Mouse (Mus musculus) kidney, postnatal 4 days (tissue): ENCODE data around the gene Aaas.

Experiments used
- DNase-seq, 2 experiments: peaks; one replicate each; pipeline ENCODE4 v3.0.0; 2021; ENCODE audit warnings: mixed read lengths in 2 of 2

Aaas gene

DNA sequence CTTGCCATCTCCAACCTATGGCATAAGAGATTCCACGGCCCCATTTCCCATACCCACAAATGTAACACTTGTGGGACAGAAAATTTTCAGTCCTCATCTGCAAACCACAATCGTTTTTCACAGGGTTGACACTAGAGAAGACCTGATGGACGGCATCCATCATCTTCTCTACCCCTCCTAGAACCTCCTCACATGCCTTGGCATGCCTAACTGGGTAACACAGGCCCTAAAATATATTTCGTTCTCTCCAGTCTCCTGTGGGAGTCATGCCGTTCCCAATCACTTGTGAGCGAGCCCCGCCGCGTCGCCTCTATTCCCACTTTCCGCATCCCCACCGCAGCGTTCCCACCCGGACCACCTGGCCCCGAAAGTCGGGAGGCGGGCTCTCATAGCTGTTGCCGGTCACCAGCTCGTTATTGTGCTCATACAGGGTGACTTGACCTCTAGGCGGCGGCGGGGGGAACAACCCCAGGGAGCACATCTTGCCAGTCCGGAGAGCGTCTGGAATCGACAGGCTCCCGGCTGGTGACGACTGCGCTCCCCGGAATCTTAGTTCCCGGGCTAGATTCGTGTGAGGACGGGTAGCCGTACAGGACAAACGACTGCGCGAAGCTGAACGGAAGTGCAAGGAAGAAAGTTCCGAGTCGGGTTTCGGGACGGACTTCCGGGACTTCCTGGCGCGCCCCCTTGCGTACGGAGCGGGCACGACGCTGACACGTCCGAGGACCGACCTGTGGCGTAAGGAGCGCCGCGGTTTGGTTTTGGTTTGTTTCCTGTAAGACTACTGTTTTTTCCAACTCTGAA is at the start of gene Aaas:
Gene Aaas (minus strand): TSS at position 634 of the 804 bp plus-strand sequence.
- peak; percentile 97 for DNase-seq

DNA sequence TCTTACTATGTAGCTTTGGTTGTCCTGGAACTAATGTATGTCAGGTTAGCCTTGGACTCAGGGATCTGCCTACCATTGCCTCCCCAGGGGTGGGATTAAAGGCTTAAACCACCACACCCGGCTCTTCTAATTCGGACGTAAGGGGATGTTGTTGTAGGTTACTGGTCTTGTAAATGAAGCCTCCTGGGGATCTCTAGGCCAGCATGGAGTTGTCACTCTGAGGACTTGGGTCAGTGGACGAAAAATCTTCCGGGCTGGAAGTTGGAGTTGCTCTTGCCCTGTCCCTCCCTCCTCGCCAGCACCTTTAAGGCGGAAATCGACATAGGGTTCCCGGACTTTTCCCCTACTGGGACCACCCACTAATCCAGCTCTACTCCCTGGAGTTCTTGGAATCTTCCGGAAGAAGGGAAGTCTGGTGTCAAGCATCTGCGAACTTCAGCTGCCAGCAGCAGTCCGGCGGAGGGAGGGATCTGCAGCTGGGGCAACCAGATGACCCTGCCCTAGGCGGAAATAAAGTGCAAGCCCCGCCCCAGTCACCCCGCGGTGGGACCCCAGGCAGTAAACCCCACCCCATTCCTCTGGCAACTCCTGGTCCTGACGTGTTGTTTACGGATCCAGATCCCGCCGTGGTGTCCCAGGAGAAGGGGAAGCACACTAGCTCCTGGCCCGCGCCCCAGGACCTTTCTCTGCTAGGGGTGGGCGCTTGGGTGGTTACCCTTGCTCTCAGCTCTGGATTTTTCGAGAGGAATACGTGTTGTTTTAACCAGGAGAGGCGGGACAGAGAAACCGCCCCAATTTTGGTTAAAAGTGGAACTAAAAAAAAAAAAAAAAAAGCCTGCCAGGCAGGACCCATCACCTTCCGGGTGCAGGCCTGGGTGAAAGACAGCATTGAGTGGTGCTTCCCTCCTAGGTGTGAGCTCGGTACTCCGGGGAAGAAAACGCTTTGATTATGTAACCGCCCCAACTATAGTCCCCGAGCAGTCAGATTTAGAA is 49.0 kb upstream of the Aaas start:
- peak; percentile 91 to 95 for DNase-seq

DNA sequence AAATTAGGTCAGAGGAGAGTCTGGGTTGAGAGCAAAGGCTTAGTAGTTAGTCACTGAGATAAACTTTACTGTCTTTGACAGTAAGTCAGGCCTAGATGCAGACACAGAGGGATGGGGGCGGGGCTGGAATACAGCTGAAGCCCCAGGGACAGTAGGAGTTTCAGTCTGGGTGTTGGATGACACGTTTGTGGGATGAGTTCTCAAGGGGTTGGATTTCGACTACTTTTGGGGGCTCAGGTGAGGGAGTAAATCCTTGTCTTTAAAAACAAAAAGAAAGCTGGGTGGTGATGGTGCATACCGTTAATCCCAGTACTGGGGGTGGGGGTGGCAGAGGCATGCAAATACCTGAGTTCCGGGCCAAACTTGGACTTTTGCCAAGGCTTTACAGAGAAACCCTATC is 48.1 kb upstream of the Aaas start:
- DNase-seq = peak; percentile 45 to 60

DNA sequence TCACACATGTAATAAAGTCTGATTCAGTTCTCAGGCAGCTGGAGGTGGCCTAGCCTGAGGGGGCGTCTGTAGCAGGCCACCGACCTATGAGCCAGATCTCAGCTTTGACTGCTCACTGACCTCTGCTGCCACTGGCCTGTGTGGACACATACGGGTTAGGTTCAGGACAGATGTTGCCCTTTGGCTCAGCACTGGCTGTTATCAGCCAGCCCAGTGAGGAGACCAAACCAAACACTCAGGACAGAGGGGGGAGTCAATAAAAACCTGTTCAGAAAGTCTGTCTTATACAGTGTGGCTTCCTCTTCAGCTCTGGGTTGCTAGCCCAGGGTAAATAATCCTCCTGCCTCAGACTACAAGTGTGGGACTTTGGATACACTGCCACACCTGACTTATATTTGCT is 44.5 kb upstream of the Aaas start:
- peak in 1 of 2 experiments; percentile 40 for DNase-seq

DNA sequence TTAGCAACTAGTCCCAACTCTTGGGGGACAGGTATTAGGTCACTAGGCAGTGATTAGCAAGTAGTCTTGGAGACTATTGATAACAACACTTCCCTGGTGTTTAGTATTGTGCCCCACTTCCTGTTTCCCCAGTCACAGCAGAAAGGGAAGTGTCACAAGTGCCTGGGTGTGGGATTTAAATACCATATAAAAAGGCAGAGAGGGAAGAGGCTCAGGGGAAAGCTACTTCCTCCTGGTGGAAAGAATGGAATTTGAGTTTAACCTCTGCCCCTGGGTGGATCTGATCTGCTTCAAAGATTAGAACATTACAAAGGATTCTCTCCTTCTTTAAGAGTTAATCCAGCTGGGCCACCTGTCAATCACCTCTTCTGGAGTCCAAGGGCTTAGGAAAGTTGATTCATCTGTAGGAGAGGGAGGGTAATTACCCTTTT is 43.0 kb upstream of the Aaas start:
- DNase-seq = no peak

DNA sequence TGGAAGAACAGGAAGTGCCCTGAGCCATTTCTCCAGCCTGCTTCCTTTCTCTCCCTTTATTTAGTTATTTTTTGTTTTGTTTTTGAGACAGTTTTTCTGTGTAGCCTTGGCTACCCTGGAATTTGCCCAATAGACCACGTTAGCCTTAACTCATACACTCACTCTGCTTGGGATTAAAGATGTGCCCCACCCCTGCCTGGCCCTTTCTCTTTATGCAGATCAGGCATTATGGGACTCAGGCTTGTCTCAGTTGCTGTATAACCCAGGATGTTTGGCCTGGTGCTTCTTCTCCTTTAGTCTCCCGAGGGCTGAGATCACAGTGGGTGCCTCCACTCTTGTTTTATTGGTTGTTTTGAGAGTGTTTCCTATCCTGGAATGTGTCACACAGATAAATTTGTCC is 41.9 kb upstream of the Aaas start:
- DNase-seq = no peak

DNA sequence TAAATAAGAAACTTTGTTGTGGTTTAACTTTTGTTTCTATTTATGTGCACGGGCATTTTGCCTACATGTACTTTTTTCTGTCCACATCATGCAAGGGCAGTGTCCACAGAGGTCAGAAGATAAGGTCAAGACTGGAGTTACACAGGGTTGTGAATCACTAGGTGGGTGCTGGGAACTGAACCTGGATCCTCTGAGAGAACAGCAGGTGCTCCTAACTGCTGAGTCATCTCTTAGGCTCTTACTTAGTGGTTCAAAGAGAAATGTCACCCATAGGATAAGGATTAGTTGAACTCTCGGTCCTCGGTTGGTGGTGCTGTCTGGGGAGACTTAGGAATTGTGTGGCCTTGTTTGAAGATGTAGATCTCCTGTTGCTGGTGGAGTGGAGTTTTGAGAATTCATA is 38.4 kb upstream of the Aaas start:
- no peak for DNase-seq

DNA sequence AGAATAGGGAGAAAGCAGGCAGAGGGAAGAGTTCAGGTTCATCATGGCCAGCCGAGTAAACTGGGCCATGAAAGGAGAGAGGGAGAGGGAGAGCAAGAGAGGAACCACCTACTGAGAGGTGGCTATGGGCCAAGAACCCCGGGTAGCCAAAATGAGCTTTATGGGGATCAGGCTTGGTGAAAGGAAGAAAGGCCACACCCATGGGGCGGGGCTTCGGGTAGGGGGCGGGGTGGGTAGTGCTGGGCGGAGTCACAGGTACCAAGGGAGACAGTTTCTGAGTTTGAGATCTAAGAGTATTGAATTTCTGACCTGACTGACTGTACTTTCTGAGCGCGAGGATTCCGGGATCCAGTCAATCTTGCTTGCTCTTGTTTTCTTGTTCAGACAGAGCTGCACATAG is 36.1 kb upstream of the Aaas start:
- no peak for DNase-seq

DNA sequence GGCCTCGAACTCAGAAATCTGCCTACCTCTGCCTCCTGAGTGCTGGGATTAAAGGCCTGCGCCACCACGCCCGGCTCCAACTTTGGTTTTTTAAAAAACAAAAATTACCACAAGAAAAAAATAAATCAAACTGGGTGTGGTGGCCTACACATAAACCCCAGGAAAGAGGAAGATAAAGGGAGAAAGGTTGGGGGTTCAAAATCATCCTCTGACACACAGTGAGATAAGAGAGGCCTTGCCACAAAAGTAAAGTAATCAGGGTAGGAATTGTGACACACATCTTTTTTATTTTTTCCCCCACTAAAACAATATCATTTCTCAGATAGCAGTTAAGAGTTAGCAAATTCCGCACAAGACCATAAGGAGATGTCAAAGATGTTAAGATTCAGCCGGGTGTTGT is 33.1 kb upstream of the Aaas start:
- DNase-seq = no peak

DNA sequence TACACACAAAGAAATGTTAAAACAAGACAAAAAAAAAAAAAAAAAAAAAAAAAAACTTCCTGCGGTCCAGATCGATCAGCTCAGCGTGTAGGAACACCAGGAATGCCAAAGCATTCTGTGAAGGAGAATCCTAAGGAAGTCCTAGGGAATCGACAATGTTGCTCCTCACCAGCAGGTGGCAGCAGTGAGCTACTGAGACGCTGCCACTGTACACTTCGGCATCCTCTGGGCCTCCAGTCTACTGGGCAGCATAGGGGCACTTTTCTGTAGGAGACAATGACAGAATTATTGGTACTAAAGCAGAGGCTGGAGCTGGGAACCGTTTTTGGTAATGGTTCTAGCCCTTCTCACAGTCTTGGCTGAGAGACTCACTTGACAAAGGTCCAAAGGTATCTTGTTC is 31.0 kb upstream of the Aaas start:
- DNase-seq = peak; percentile 92 to 93

DNA sequence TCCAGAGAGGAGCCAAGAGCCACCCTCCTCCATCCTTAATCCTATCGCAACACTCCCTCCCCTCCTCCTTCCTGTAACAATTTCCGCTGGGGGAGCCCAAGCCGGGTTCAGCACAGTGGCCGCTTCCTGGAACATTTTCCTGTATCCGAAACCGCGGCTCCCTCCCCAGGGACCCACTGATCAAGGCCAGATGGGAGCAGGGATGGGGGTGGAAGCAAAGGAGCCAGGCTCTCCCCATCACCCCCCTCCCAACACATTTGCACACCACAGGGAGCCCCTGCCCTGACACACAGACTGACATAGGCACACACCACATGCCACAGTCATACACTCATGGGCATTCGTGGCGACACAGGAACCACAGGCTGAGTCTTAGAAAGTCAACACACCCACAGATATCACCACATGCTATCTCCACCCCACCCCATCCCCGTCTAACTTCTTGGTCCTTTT is 27.3 kb upstream of the Aaas start:
- DNase-seq = peak; percentile 85 to 90

DNA sequence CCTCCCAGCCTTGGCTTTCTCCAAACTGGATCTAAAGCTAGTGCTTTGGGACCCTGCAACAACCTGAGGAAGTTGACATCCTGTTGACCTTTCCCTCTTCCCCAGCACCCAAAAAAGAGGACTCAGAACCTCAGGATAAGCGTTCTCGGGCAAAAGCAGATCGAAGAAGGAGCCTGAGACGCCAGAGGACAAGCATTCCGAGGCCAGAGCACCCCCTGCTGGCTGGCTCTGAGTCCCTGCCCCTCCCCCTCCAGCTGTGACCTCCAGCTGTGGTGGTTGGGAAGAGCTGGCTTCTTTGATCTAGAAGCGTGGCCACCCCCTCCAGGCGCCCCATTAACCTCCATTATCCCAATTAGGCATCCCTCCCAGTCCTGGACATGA is 26.6 kb upstream of the Aaas start:
- DNase-seq = peak; percentile 95 to 96

DNA sequence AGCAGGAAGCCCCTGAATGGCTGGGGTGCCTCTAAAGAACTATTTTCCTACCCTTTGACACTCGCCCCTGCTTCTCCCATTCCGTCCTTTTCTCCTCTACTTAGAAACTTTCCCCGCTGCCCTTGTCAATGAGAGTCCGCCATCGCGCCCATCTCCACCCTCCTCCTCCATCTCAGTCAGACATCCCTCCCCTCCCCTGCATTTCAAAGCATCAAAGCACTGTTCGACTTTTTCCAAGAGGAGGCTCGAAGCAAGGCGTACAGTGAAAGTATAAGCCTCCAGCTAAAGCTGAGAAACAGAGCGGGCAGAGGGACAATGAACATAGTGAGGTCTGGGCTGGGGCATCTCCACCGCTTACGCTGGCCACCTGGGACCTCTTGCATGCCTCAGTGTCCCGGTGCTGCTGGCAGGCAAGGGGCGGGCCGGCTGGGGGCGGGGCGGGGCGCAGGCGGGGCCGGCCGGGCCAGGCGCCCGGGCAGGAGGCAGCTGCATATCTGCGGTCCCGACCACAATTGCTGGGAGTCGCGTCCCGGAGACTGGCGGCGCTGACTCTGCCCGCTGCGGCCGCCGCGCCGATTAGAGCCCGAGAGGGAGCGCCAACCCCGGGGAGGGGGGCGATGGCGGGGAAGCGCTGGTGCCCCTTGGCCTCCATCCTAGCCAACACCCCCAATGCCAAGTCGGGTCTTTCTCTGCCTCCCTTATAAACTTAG is 26.0 kb upstream of the Aaas start:
- peak; percentile 76 to 84 for DNase-seq

DNA sequence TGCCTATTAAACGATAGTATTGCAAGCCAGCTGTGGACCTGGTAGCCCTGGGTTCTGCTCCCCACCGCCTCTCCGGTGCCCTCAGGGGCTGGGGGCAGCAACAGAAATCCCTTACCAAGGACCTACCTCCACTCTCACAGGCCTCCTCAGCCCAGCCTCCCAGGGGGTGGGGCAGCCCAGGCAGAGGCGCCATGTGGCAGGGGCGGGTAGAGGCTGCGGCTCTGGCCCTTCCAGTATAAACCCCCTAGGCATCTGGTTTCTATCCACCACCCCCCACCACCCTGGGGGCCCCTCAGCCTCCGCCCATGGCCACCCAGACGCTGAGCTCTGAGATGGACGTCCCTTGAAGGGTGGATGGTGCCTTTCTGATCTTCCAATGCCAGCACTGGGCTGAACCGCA is 20.2 kb upstream of the Aaas start:
- no peak for DNase-seq

DNA sequence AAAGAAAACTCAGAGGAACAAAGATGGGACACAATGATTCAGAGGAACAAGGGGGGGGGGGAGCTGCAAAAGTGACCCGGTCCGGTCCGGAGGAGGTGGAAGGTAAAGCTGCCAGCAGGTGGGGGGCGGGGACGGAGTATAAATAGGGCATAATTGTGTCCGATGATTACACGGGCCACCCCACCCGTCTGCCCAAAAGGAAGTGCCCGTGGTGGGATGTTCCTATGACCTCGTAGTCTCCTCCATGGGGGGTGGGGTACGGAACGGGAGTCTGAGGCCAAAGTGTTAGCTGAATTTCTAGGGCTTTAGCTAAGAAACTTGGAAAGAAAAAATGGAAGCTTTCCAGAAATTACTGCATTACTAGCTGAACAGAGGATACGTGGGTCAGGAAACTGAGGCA is 19.4 kb upstream of the Aaas start:
- DNase-seq = no peak

DNA sequence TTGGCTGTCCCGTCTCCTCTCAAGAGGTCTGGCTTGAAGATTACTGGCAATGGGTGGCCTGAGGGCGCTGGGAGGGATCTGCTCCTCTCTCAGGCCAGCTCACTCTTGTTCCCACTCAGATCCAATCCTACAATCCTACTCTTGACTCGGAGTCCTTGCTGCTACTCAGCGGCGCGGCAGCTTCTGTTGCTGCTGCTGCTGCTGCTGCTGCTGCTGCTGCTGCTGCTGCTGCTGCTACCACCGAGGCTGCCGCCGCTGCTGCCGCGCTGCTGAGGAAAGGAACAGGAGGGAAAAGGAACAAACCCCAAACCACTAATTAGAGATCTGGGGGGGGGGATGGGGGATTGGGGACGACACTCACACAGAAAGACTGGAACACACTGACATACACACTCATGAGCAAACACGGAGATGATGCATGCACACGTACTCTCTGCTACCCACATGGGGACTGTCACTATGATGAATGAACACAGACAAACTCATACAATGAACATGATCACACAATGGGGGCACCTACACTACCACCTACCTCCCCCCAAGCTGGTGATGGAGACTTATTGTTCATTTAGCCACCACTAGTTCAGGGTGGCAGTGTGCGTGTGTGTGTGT is 16.3 kb upstream of the Aaas start, which contains the start of gene Sp7:
Gene Sp7 (minus strand): TSS at position 450 of the 612 bp plus-strand sequence.
- peak; percentile 42 to 50 for DNase-seq

DNA sequence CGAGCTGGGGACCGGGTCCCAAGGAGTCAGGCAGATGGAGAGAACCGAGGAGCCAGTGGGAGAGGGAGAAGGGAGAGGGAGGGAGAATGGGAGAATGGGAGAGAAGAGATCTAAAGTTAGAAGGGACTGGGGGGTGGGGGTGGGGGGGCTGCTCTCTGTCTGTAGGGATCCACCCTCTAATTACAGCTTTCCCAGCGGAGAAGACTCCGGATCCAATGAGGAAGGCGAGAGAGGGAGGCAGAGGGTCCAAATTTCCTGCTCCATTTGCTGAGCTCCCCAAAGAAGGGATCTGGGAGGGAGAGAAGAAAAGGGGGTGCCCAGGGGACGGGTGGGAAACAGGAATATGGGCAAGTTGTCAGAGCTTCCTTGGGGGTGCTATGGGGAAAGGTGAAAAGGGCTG is 15.7 kb upstream of the Aaas start:
- no peak for DNase-seq

DNA sequence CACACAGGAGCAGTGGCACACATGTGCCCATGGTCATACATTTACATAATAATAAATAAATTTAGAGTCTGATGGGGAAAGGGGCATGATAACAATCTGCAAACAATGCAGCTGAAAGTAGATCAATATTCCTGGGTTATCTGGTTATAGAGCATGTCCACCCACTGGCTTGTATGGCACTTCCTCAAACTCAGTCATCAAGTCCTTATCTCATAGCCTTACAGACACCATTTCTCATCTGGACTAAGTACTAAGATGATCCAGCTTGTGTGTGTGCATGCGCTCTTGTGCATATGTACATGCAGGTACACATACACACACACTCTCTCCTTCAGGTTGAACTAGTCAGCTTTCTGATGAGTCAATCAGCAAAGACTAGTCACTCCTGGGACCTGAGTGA is 14.1 kb upstream of the Aaas start:
- DNase-seq = no peak

DNA sequence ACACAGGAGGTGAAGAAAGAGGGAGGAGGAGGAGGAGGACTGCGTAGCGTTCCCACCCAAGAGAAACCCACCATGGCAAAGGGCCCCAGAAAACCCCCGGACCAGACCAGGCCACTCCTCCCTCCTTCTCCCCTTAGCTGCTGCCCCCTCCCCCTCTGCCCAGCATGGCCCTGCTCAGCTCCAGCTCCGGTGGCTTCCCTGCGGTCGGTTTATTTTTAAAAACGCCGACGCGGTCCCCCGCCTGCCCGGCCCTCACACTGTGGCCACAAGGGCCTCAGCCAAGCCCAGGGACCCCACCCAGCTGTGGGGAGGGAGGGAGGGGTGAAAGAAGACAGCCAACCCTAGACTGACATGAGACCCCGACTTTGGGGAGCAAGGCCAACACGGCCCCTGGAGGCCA is 12.1 kb upstream of the Aaas start:
- peak; percentile 63 to 66 for DNase-seq

DNA sequence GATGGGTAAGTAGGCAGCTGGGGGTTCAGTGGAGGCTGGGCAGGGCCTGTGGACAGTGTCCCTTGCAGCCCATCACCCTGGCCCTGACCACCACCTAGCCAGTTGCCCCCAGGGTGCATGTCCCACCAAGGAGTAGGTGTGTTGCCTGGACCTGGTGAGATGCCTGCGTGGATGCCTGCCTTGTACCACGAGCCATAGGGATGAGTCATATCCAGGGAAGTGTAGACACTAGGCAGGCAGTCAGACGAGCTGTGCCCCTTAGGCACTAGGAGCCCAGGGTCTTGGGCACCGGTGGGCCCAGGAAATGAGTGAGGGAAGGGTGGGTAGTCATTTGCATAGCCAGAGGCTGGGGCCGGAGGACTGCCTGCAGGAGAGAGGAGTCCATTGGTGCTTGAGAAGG is 8.3 kb upstream of the Aaas start:
- DNase-seq = no peak

DNA sequence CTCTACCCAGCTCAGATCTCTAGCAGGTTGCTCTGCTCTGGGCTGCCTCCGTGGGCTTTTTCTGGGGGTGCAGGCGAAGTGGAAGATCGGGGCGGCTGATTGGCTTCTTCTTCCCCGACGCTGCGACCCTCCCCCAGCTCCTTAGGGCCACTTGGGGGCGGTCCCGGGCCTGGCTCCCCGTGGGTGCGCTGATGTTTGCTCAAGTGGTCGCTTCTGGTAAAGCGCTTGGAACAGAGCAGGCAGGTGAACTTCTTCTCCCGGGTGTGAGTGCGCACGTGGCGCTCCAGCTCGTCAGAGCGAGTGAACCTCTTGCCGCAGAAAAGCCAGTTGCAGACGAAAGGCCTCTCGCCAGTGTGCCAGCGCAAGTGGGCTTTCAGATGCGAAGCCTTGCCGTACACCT is 7.6 kb upstream of the Aaas start:
- peak; percentile 44 to 68 for DNase-seq

DNA sequence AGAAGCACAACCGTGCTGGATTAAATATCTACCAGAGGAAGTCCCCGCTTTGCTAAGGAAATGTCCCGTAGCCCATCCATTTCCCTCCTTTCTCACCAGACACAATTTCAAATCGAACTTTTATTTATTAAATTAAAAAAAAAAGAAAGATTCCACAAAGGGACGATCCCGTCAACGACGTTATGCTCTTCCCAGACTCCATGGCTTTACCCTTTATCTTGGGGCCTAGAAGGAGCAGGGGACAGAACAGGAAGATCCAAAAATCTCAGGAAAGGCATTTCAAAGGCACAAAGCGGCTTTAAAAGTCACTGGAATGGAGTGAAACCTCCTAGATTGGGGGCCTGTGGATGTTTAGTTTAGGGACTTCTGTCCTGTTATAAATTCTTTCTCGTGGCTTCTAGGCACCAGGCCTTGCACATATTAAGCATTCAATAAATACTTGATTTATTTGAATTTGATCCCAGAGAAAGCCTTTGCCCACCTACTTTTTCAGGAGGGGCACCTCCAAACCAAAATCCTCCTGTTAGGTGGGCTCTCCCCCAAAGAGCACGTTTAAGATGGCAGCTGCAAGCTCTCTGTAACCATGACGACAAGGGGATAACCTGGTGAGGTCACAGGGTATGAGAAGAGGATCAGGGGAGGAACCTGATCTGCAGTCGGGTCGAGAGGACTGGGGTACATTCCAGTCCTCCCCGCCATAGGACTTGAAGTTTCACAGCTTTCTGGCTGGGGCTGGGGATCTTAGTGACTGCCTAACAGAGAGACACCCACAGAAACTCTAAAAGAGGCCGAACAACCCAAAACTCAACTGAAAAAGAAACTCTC is 6.1 kb upstream of the Aaas start:
- DNase-seq = no peak
